Mouse (Mus musculus) gastrocnemius, postnatal 4 days (tissue): ENCODE results near the gene Klhl13. TPM values are rescaled to one million over a fixed set of nuclear protein-coding genes. Genes with fewer than 3 reads are reported as not detected.

Source experiments
- DNase-seq, 2 experiments: peaks; one replicate each; pipeline ENCODE4 v3.0.0; 2021 to 2022; ENCODE audit warnings: low spot score in 2 of 2, mixed read lengths in 2 of 2
- long read RNA-seq, 2 experiments: library from polyadenylated mRNA; stranded (forward); transcript quantifications; one replicate each; pipeline ENCODE4 v2.0.0; 2021
- total RNA-seq, 2 experiments: library from RNA; stranded (reverse); gene quantifications; 2 replicates each; pipeline ENCODE4 v1.2.3; 2021

The Klhl13 gene
- total RNA-seq, result 100 to 1,000 TPM; 137 to 138 TPM
- long read RNA-seq, experiment 1, transcript Klhl13-205 (7 exons, 3,349 nt), result minor isoform, 6 of 101 reads
- long read RNA-seq, experiment 1, transcript Klhl13-202 (9 exons, 3,251 nt), result major isoform, 26 of 101 reads
- long read RNA-seq, experiment 1, transcript Klhl13-203 (7 exons, 3,064 nt), result minor isoform, 20 of 101 reads
- long read RNA-seq, experiment 1, transcript Klhl13-204 (7 exons, 3,216 nt), result minor isoform, 12 of 101 reads
- long read RNA-seq, experiment 1, partial matches to known transcripts, result 14 of 101 reads
- long read RNA-seq, experiment 1, other reads (novel, unspliced or antisense), result 23 of 101 reads
- long read RNA-seq, experiment 2, transcript Klhl13-203 (7 exons, 3,064 nt), result minor isoform, 24 of 103 reads
- long read RNA-seq, experiment 2, transcript Klhl13-202 (9 exons, 3,251 nt), result major isoform, 33 of 103 reads
- long read RNA-seq, experiment 2, partial matches to known transcripts, result 13 of 103 reads
- long read RNA-seq, experiment 2, other reads (novel, unspliced or antisense), result 27 of 103 reads

DNA sequence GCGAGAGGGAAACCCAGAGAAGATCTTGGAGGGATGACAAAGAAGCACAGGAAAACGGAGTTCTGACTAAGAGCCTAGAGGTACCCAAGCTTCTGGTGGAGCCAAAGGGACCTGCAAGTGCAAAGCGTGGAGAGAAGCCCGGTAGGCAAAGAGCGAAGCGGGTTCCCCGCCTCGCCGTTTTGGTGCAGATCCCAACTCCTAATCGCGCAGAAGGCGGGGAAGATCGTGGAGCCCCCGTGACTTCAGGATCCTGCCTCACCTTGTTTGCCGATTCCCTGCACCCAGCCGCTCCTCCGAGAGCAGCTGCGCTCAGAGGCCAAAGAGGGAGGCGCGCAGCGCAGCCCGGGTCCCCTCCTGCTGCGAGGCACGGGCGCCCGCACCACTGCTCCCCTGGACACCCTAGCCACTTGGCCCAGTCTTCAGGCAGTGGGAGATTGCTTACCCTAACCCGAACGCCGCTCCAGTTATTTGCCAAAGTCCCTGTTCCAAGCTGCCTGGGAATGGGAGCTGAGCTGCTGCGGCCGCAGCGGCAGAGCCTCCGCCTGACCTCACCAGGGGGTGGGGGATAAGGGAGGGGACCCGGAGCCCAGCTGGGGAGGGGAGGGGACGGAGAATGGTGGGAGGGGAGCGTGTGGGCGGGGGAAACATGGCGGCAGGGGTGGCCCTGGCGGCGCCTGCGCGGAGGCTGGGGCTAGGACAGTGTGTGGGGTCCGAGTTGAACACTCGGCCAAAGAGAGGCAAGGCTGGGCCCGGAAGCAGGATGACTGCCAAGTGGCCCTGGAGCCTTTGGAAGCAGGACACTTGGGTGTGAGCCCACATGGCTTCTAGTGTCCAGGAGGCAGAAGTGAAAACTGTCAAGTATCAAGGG, at the start of gene Klhl13:
Klhl13 (minus strand) TSS at position 569 of the 868 bp plus-strand sequence.
- peak; percentile 60 to 72 for DNase-seq

DNA sequence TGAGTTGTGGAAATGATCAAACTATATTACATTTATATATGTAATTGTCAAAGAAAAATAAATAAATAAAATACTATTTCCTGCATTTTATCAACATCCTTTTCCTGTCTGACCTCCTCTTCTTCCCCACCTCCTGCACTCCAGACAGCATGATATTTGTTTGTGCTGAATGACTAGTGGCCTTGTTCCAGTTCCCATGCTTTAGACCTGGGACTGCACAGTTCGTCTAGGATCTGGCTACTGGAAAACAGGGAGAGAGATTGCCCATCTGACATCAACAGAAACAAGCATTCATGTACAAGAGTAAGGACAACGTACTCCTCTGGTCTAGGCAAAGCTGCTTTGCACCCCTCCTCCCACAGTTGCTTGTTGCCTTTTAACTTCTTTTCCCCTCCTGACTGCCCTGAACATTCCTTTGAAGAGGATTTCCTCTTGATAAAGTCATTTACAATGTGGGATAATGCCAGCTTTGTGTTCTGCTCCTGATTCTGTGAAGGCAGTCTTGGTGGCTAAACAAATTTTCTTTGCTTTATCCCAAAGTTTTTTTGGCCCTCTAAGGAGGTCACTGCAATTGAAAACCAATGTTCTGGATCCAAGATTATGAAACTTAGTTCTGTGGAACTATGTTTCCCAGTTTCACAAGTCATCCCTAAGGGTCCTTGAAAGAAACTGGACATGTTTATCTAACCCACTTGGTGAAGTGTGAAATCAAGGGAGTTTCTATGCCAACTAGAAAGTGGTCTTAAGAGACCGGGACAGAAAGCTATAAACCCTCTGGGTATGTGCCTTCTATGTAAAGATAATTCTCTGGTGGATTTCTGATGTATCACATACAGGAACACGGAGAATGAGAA, 44.6 kb upstream of the Klhl13 start:
- DNase-seq, result no peak

DNA sequence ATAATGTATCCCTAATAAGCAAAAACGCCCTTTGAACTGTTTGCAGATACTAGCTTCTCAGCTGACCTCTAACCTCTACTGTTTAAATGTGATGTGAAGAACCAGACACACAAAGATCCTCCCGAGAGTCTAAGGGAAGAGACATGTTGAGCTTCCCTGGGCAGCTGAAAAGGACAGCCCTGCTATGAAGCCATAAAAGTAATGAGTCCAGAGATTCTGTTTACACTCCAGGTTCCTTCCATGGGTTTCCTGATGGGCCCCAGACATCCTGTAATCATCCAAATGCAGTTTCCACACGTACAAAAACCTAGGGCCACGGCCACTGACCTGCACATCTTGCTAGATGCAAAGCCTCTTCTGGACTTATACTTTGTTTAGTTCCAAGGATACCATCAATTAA, 23.8 kb upstream of the Klhl13 start:
- DNase-seq, result no peak

DNA sequence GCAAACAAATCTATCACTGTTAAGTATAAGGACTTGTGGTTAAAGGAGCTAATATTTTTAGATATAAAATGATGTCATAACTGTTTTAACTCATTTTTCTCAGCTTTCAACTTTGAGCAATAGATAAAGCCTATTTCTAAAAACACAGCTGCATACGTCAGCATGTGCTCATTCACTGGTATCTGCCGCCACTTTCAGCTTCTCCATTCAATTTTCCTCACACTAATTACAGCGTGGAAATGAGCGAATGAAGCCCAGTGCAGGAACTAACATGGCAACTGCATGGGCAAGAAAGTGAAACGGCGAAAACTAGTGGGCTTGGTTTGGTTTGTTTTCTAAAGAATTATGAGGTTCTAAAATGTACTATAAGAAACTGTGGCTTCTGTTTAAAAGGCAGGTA, 1.4 kb downstream of the Klhl13 start:
- no peak for DNase-seq

GRCm38 (mm10) chrX:23360446-23360845, 4.4 kb downstream of the Klhl13 start:
- no peak for DNase-seq

- DNase-seq, result no peak
These were observed 14.8 kb downstream of the Klhl13 start for GRCm38 (mm10) chrX:23350083-23350482.

DNA sequence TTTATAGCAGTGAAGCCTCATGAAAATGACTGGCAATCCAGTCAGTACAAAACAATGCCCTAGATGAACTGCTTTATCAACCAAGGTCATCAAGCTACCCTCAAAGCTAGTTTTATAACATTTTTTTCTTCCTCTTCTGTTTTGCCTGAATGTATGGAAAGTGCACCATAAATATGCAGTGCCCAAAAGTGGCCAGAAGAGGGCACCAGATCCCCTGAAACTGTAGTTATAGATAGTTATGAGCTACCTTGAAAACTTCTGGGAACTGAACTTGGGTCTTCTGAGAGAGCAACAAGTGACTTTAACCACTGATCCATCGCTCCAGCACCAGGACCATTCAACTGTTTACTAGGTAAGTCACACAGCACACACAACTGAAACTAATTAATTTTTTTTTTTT, 36.8 kb downstream of the Klhl13 start:
- DNase-seq, result no peak

DNA sequence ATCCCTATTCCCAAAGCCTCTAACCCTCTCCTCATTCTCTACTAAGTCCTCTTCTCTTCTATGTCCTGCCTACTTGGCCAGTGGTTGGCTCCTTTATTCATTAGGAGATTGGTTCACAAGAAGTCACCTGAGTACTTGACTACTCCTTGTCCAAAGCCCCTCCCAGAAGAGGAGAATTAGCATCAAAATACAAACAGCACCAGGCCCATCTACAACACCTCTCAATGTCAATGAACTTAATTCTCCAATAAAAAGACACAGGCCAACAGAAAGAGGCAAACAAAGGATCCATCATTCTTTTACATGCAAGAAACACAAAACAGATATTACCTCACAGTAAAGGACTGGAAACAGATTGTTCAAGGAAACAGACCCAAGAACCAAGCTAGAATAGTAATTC, 46.0 kb downstream of the Klhl13 start:
- DNase-seq, result no peak

DNA sequence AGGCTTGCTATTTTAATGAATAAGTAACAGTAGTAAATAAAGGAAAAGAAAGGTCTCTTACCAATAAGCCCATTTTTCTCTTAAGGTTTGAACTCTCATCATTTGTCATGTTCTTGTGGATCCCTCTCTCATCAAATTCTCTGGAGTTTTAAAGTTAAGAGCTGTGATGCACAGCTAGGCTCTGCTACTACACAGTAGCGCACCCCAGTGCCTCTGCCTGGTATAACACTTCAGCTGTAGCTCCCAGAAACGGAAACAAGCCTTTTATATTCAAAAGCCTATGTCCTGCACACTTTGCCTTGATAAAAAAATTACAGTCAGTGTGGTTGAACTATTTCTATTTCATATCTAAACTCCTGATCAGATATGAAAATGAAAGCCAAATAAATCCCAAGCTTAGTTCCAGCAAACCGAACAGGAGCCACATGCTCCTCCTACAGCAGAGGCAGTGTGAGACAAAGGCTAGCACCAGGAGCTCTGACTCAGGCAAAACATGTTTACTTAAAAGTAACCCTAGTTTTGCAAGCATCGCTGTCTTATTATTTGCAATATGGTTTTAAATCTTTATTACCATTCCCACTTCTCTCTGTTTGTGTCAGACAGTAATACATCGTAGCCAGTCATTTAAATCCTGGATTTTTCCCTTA, 68.8 kb downstream of the Klhl13 start:
- peak; percentile 19 to 48 for DNase-seq

GRCm38 (mm10) chrX:23285442-23285817, 79.5 kb downstream of the Klhl13 start:
- no peak for DNase-seq

DNA sequence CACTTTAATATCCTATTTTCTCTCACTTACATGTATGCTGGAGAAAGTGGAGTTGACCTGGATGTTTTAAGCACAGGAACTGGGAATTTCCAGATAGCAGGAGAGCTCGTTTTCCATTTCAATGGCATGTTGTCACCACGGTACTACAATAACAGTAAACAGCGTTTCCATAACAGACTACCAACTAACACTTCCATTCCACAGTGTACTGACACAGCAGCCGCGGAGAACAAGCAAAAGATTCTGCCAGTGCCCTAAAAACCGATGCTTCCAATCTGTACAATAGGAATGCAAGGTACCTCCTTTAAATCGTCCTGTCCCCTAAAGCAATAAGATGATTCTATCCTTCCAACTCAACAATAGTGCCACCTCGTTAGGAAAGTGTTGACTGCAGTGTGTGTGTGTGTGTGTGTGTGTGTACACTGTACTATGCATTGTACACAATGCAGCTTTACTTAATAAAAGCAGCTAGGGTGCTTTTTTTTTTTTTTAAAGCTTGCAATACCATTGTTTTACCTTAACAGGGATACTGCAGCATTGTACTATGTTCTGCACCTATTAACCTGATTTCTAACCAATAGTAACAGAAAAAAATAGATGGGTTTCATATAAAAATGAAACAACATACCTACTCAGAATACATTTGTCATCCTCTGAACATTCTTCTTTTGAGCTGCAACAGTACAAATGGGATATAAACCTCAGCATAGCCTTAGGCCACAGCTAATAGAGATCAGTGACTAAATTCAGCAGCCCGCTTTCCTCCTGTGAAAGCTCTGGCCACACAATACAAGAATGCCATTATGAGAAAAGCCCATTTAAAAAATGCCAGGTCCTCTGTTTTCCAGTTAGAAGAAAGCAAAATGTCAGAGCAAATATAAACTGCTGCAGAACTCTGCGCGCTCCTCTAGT, 80.1 kb downstream of the Klhl13 start:
- no peak for DNase-seq

DNA sequence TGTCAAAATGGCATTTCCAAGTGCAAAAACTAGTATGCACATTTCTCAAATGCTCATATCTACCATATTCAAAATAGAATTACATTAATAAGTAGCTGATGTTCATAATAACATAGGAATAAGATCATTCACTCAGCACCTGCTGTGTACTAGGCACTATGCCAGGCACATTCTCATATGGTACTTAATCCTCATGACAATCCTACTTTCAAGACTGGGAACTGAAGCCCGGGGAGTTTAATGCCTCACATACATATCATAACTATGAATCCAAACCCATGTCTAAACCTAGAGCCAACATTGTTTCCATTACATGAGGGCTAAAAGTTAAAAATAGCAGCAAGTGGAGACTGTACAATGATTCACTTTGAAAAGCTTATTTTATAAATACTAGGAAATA, 97.3 kb downstream of the Klhl13 start:
- no peak for DNase-seq

GRCm38 (mm10) chrX:23248752-23249151, 116.1 kb downstream of the Klhl13 start:
- DNase-seq, result no peak
